Mouse (Mus musculus) heart, embryonic 14.5 days (tissue): ENCODE measurements around the gene Sncg. TPM values are rescaled to one million over a fixed set of nuclear protein-coding genes. Genes with fewer than 3 reads are reported as not detected.

Source experiments
- ATAC-seq: fragments of 200-750 bp; cut with Nextera tagmentation; 2 replicates; pipeline ENCODE4 v1.8.0; 2017; ENCODE audit warnings: low read depth, moderate TSS enrichment; ENCODE audit not compliant: insufficient number of reproducible peaks, insufficient read depth, low FRiP score
- H3K27ac ChIP-seq, 2 experiments: fragments of 200-500 bp in 1 of 2; fragments of 300-500 bp in 1 of 2; sonication (generic) in 1 of 2; replicated peaks in 1 of 2; 2 replicates each; pipeline ENCODE4 v1.5.1; 2012 to 2014; ENCODE audit warnings: low read depth in 2 of 2, low read length in 2 of 2, control low read depth in 1 of 2, mild to moderate bottlenecking in 1 of 2, mixed read lengths in 1 of 2; ENCODE audit not compliant: control insufficient read depth in 1 of 2, insufficient read depth in 1 of 2
- H3K27me3 ChIP-seq: fragments of 300-500 bp; sonication (generic); 2 replicates; pipeline ENCODE4 v1.6.1; 2014; ENCODE audit warnings: mild to moderate bottlenecking, low read length, control low read depth; ENCODE audit not compliant: control insufficient read depth, insufficient read depth
- H3K36me3 ChIP-seq: fragments of 300-500 bp; sonication (generic); 2 replicates; pipeline ENCODE4 v1.6.1; 2014; ENCODE audit warnings: mild to moderate bottlenecking, control low read depth, low read length, mixed read lengths; ENCODE audit not compliant: control insufficient read depth, insufficient read depth
- H3K4me1 ChIP-seq, 2 experiments: fragments of 200-500 bp in 1 of 2; fragments of 300-500 bp in 1 of 2; sonication (generic) in 1 of 2; 2 replicates each; pipeline ENCODE4 v1.6.1; 2012 to 2014; ENCODE audit warnings: low read length in 2 of 2, control low read depth in 1 of 2, mixed read lengths in 1 of 2; ENCODE audit not compliant: control insufficient read depth in 2 of 2, insufficient read depth in 2 of 2
- H3K4me2 ChIP-seq: fragments of 300-500 bp; sonication (generic); 2 replicates; pipeline ENCODE4 v1.6.1; 2014; ENCODE audit warnings: mild to moderate bottlenecking, low read length
- H3K4me3 ChIP-seq, 2 experiments: fragments of 200-500 bp in 1 of 2; fragments of 300-500 bp in 1 of 2; sonication (generic) in 1 of 2; 2 replicates each; pipeline ENCODE4 v1.5.1; 2012 to 2014; ENCODE audit warnings: low read length in 2 of 2, mild to moderate bottlenecking in 2 of 2, control low read depth in 1 of 2, low read depth in 1 of 2, moderate library complexity in 1 of 2; ENCODE audit not compliant: control insufficient read depth in 1 of 2, insufficient read depth in 1 of 2
- H3K9ac ChIP-seq: fragments of 300-500 bp; sonication (generic); 2 replicates; pipeline ENCODE4 v1.6.1; 2014; ENCODE audit warnings: mild to moderate bottlenecking, low read length
- H3K9me3 ChIP-seq: fragments of 300-500 bp; sonication (generic); 2 replicates; pipeline ENCODE4 v1.6.1; 2016; ENCODE audit warnings: low read length, control low read depth; ENCODE audit not compliant: control insufficient read depth
- WGBS: fragments of 180-500 bp; shearing (Covaris S2); extraction: QIAGEN DNeasy Blood & Tissue Kit; methylation state at CpG from one replicate; pipeline ENCODE4 v1.1.7; 2014; 5-methylcytosine and 5-hydroxymethylcytosine counted together
- polyA plus RNA-seq: library from polyadenylated mRNA; unstranded; fragments of >200 nt; fragmentation: Nextera tagmentation; extraction: Ambion mirVana; gene quantifications from 2 replicates; pipeline ENCODE4 v1.2.1, GENCODE M21; 2014

Gene Sncg
- polyA plus RNA-seq, 1 experiment from 2014 or later: 4.3 TPM

DNA sequence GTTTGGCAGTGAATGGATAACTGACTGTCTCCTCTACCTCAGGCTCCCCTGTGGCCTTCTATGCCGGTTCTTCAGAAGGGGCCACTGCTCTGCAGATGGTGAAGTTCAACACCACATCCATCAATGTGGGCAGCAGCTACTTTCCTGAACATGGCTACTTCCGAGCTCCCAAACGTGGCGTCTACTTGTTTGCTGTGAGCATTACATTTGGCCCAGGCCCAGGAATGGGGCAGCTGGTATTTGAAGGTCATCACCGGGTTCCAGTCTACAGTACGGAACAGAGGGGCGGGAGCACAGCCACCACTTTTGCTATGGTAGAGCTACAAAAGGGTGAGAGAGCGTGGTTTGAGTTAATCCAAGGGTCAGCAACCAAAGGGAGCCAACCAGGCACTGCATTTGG lies 28.3 kb upstream of the Sncg start:
- H3K27me3 ChIP-seq: no peaks in the 10 kb centered on the region
- H3K27ac ChIP-seq: peak overlapping the region in 1 of 2 experiments; percentile 29; a peak in 1 of 4 replicates
- H3K36me3 ChIP-seq: peaks cover 84% of the 10 kb centered on the region
- no peak for ATAC-seq
- H3K9me3 ChIP-seq: no peaks in the 10 kb centered on the region
- no peak overlapping the region for H3K9ac ChIP-seq
- peaks cover 11 to 12% of the 10 kb centered on the region in 2 experiments; a peak in 3 of 4 replicates for H3K4me1 ChIP-seq
- H3K4me3 ChIP-seq: no peak overlapping the region
- H3K4me2 ChIP-seq: no peak overlapping the region
- 53% methylated on average over 8 of the region's 8 CpGs for WGBS

DNA sequence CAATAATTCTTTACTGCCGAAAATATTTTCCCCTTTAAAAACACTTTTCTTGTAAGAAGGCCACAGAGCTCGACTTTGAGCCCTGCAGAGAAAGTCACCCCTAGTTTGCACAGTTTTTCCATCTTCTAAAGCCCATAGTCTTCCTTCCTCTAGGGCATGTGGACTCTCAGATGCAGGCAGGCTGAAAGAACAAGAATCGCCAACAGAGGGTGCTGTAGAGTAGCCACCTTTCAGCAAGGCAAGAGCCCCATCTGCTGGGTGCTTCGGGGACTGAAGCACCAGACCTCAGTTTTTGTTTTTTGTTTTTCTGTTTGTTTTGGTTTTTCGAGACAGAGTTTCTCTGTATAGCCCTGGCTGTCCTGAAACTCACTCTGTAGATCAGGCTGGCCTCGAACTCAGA lies 26.5 kb upstream of the Sncg start:
- Histone ChIP-seq H3K36me3 (peaks cover 71% of the 10 kb centered on the region), H3K27me3 (no peaks in the 10 kb centered on the region), H3K4me3 (no peak overlapping the region), H3K9me3 (no peaks in the 10 kb centered on the region), H3K4me1 (peaks cover 11 to 14% of the 10 kb centered on the region in 2 experiments; a peak in 3 of 4 replicates), H3K4me2 (no peak overlapping the region), H3K27ac (no peak overlapping the region), H3K9ac (no peak overlapping the region)
- WGBS: 57% methylated on average over 6 of the region's 6 CpGs
- ATAC-seq: no peak

DNA sequence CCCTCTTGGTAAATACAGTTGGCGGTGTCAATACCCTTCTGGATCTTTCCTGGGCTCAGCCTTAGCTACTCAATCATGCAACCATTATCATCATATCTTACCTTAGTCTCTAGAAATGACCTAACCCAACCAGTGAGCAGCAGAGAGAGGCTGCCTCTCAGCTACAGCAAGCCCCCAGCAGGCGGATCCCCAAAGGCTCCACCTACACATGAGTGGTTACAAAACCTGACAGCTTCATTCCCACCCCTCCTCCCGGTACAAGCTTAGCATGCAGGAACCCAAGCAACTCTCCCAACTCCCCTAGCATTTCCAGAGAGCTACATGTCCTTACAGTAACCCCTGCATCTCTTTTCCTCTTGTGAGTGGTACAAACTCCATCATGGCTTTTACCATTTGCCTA lies 25.4 kb upstream of the Sncg start:
- H3K9me3 ChIP-seq: no peaks in the 10 kb centered on the region
- no peak overlapping the region for H3K27ac ChIP-seq
- peaks cover 10 to 14% of the 10 kb centered on the region in 2 experiments; a peak in 3 of 4 replicates for H3K4me1 ChIP-seq
- WGBS: 86% methylated on average over 3 of the region's 3 CpGs
- H3K4me2 ChIP-seq: no peak overlapping the region
- peaks cover 62% of the 10 kb centered on the region for H3K36me3 ChIP-seq
- no peak for ATAC-seq
- no peak overlapping the region for H3K4me3 ChIP-seq
- H3K27me3 ChIP-seq: no peaks in the 10 kb centered on the region
- H3K9ac ChIP-seq: no peak overlapping the region

DNA sequence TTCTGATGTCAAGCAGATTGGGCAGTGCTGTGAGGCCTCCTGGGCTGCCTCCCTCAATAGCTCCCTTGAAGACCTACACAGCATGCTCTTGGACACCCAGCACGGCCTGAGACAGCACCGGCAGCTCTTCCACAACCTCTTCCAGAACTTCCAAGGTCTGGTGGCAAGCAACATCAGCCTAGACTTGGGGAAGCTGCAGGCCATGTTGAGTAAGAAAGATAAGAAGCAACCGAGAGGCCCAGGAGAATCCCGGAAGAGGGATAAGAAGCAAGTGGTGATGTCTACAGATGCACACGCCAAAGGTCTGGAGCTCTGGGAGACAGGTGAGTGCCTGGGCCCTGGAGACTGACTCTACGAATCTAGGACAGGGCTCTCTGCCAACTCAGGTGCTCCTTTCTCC lies 24.7 kb upstream of the Sncg start:
- Histone ChIP-seq H3K4me1 (peaks cover 7 to 11% of the 10 kb centered on the region in 2 experiments; a peak in 3 of 4 replicates), H3K9ac (no peak overlapping the region), H3K27ac (no peak overlapping the region), H3K27me3 (no peaks in the 10 kb centered on the region), H3K36me3 (peaks cover 55% of the 10 kb centered on the region), H3K9me3 (no peaks in the 10 kb centered on the region), H3K4me3 (no peak overlapping the region), H3K4me2 (no peak overlapping the region)
- ATAC-seq: no peak
- 84% methylated on average over 6 of the region's 6 CpGs for WGBS

DNA sequence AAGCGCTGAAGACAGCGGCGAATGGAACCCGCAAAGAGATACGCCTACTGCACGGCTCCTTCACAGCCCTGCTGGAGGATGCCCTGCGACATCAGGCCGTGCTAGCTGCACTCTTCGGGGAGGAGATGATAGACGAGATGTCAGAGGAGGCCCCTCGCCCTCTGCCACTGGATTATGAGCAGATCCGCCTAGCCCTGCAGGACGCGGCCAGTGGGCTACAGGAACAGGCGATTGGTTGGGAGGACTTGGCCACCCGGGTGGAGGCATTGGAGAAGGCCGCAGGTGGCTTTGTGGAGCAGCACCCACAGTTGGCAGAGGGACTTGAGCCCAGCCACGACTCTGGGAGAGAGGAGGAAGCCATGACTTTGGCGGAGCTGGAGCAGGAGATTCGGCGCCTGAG lies 24.3 kb upstream of the Sncg start:
- peaks cover 7 to 11% of the 10 kb centered on the region in 2 experiments; a peak in 3 of 4 replicates for H3K4me1 ChIP-seq
- 85% methylated on average over 21 of the region's 21 CpGs for WGBS
- H3K4me2 ChIP-seq: no peak overlapping the region
- peaks cover 52% of the 10 kb centered on the region for H3K36me3 ChIP-seq
- H3K27ac ChIP-seq: no peak overlapping the region
- H3K4me3 ChIP-seq: no peak overlapping the region
- no peak overlapping the region for H3K9ac ChIP-seq
- no peaks in the 10 kb centered on the region for H3K27me3 ChIP-seq
- no peaks in the 10 kb centered on the region for H3K9me3 ChIP-seq
- no peak for ATAC-seq

DNA sequence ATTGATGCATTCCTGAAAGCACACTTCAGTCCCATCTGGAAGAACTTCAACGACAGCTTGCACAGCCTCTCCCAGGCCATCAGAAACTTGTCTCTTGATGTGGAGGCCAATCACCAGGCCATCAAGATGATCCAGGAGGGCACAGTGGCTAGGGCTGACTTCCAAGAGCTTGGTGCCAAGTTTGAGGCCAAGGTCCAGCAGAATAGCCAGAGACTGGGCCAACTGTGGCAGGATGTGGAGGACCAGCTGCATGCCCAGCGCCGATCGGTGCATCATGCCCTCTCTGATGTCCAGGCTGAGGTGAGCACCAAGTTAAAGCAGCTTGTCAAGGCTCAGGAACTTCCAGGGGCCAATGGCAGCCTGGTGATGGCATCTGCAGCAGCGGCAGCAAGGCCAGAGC lies 23.3 kb upstream of the Sncg start:
- Histone ChIP-seq H3K9me3 (no peaks in the 10 kb centered on the region), H3K4me1 (peaks cover 2 to 6% of the 10 kb centered on the region in 2 experiments; a peak in 2 of 4 replicates), H3K4me3 (no peak overlapping the region), H3K27me3 (no peaks in the 10 kb centered on the region), H3K4me2 (no peak overlapping the region), H3K36me3 (peaks cover 45% of the 10 kb centered on the region), H3K27ac (no peak overlapping the region), H3K9ac (no peak overlapping the region)
- no peak for ATAC-seq
- WGBS: 86% methylated on average over 5 of the region's 5 CpGs

DNA sequence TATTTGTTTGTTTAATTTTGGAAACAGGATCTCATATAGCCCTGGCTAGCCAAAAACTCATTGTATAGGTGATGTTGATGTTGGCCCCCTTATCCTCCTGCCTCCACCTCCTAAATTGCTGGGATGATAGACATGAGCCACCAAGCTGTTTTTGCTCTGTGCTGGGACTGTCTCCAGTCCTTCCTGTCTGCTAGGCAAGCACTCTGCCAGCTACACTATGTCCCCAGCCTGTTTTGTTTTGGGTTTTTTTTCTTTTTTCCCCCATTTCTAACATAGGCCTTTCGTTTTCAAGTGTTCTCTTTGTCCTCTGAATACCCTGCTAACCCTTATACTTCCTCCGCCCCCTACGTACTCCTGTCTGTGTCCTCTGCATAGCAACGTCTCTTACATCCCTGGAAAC lies 18.7 kb upstream of the Sncg start:
- peaks cover 17% of the 10 kb centered on the region for H3K36me3 ChIP-seq
- 0 out of 4 replicates have a peak, but pooled peaks cover 0 to 3% of the 10 kb centered on the region in 2 experiments for H3K4me1 ChIP-seq
- no peak overlapping the region for H3K27ac ChIP-seq
- H3K27me3 ChIP-seq: no peaks in the 10 kb centered on the region
- no peak overlapping the region for H3K9ac ChIP-seq
- H3K4me2 ChIP-seq: no peak overlapping the region
- 59% methylated on average over 4 of the region's 4 CpGs for WGBS
- H3K4me3 ChIP-seq: no peak overlapping the region
- no peak for ATAC-seq
- 0 out of 2 replicates have a peak, but pooled peaks cover 2% of the 10 kb centered on the region for H3K9me3 ChIP-seq
